ENCODE assay signal across 8 mouse cellular contexts in the genomic region with DNA sequence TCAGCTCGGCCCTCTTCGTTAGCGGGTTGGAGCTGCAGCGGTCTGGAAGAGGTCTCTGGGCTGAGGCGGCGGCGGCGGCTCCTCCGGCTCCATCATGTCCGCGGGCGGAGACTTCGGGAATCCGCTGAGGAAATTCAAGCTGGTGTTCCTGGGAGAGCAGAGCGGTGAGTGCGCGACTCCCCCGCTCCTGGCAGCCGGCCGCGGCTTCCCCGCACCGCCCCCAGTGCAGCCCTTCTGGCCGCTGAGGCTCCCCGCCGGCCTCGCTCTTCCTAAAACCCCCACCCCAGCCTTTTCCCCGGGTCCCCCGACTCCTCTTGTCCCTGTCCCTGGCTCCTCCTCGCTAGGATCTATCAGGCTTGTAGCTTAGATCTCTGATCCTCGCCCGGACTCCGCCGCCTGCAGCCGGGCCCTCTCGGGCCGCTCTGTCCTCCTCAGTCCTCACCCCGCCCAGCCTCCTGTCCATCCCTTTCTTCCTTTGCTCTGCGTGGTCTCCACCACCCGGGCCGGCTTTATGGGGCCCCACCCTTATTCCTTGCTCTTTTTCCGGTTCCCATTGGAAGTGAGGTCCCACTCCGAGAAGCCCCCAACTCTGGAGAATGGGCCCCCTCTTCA. TPM values are rescaled to one million over a fixed set of nuclear protein-coding genes. Genes with fewer than 3 reads are reported as not detected.
DNase-seq lines count a peak whose midpoint lies in the region; ATAC-seq and TF ChIP-seq lines count a peak whose summit lies in the region.

A gene (minus strand): TSS at position 172 of the 612 bp plus-strand sequence.

- WGBS in embryonic facial prominence, embryonic 11.5 days: under 1% methylated on average over 39 of the region's 43 CpGs
- under 1% methylated on average over 42 of the region's 43 CpGs for WGBS in intestine, postnatal 0 days

- peak within 1 kb of the TSS; percentile 77 for H3K4me2 ChIP-seq in embryonic facial prominence, embryonic 11.5 days (ENCODE audit: low read depth, low read length)
- H3K4me2 ChIP-seq in intestine, postnatal 0 days (replicated peaks; ENCODE audit: low read depth): peak within 1 kb of the TSS; percentile 79

- peak; percentile 60 for ATAC-seq in embryonic facial prominence, embryonic 11.5 days (replicated peaks; ENCODE audit: insufficient number of reproducible peaks, low FRiP score, low TSS enrichment, low read depth)
- ATAC-seq in granulocyte monocyte progenitor cell, adult 5-6 weeks (replicated peaks; ENCODE audit: poor library complexity, severe bottlenecking): no peak
- peak; percentile 2; the same call in 1 of the 2 replicates for ATAC-seq in intestine, postnatal 0 days

- H3K4me1 ChIP-seq in embryonic facial prominence, embryonic 11.5 days (ENCODE audit: control insufficient read depth, insufficient read depth, low read length): no peaks in the 10 kb centered on the region
- H3K4me1 ChIP-seq in intestine, postnatal 0 days (replicated peaks; ENCODE audit: control insufficient read depth, insufficient read depth, low read length): 0 out of 2 replicates have a peak, but pooled peaks cover 3% of the 10 kb centered on the region

- H3K9ac ChIP-seq in embryonic facial prominence, embryonic 11.5 days (replicated peaks; ENCODE audit: low read length): peak within 1 kb of the TSS; percentile 99
- peak within 1 kb of the TSS; percentile 99 for H3K9ac ChIP-seq in intestine, postnatal 0 days (ENCODE audit: low read depth, low read length)

- peak; percentile 22 for DNase-seq in thymus, postnatal 0 days (ENCODE audit: low spot score)
- no peak for DNase-seq in thymus, postnatal 14 days
- peak; percentile 55 for DNase-seq in embryonic facial prominence, embryonic 11.5 days (ENCODE audit: low spot score)
- DNase-seq in left cerebral cortex, postnatal 4 days: peak; percentile 56
- peak; percentile 41 for DNase-seq in mesoderm, embryonic 11.5 days (ENCODE audit: low read depth, low spot score)
- peak; percentile 57 for DNase-seq in right cerebral cortex, postnatal 4 days

- H3K9me3 ChIP-seq in embryonic facial prominence, embryonic 11.5 days (replicated peaks; ENCODE audit: control insufficient read depth, low read length): no peaks in the 10 kb centered on the region
- H3K9me3 ChIP-seq in intestine, postnatal 0 days (ENCODE audit: control insufficient read depth): no peaks in the 10 kb centered on the region

- H3K4me3 ChIP-seq in embryonic facial prominence, embryonic 11.5 days (ENCODE audit: low read depth, low read length): peak within 1 kb of the TSS; percentile 95
- peak within 1 kb of the TSS; percentile 100 for H3K4me3 ChIP-seq in intestine, postnatal 0 days (ENCODE audit: low read depth, low read length)

- no peaks in the 10 kb centered on the region for H3K27me3 ChIP-seq in embryonic facial prominence, embryonic 11.5 days (ENCODE audit: control insufficient read depth, insufficient read depth, low read length)
- H3K27me3 ChIP-seq in intestine, postnatal 0 days (replicated peaks; ENCODE audit: control insufficient read depth, insufficient read depth, low read length): no peaks in the 10 kb centered on the region

- H3K36me3 ChIP-seq in embryonic facial prominence, embryonic 11.5 days (replicated peaks; ENCODE audit: control insufficient read depth, insufficient read depth, low read depth, low read length): no peaks in the 10 kb centered on the region
- H3K36me3 ChIP-seq in intestine, postnatal 0 days (ENCODE audit: control insufficient read depth, insufficient read depth): no peaks in the 10 kb centered on the region

- intact Hi-C loops in left cerebral cortex, postnatal 4 days (cut with DNase I): no loop called here

- no peak for TF ChIP-seq CTCF in intestine, postnatal 0 days (IDR thresholded peaks at IDR 0.05; ENCODE audit: low read depth)

- peak within 1 kb of the TSS; percentile 96 for H3K27ac ChIP-seq in embryonic facial prominence, embryonic 11.5 days (replicated peaks; ENCODE audit: low read depth, low read length)
- peak within 1 kb of the TSS; percentile 100 for H3K27ac ChIP-seq in intestine, postnatal 0 days (ENCODE audit: low read depth, low read length)

RNA-seq across cellular contexts. Expression of the gene that starts here (rescaled TPM):
- polyA plus RNA-seq in thymus, postnatal 0 days (2015; fragmentation: Nextera tagmentation; extraction: Ambion mirVana): 102 TPM in 2 replicates
- 66.7 and 67.1 TPM in 2 replicates for polyA plus RNA-seq in embryonic facial prominence, embryonic 11.5 days (2014; fragmentation: Nextera tagmentation; extraction: Ambion mirVana)
- 67.1 TPM in 2 replicates for total RNA-seq in granulocyte monocyte progenitor cell, adult 5-6 weeks (2014; fragmentation: Nextera tagmentation)
- total RNA-seq in granulocyte monocyte progenitor cell, adult 5-6 weeks (2017): 88.1 and 99.5 TPM in 2 replicates
- polyA plus RNA-seq in intestine, postnatal 0 days (2015; fragmentation: Nextera tagmentation; extraction: Ambion mirVana): 89.4 and 94.8 TPM in 2 replicates
- 10 to 100 TPM; 44.9 to 47.4 TPM for total RNA-seq in left cerebral cortex, postnatal 4 days (2021)
